Mouse (Mus musculus): ENCODE measurements at regions not wholly inside any gene's neighbourhood (a gene's known extent, or its start where the extent isn't known, plus 50 kb on each side); places are given as distances from the start of the nearest gene placed in this dataset.

GRCm38 (mm10) chr2:9155604-9156003 is 725.4 kb upstream of the 4930412O13Rik start:
- Histone ChIP-seq H3K4me1 (ENCODE audit: control insufficient read depth, insufficient read depth, low read length) (no peaks in the 10 kb centered on the region), H3K9me3 (ENCODE audit: control insufficient read depth, low read length) (no peaks in the 10 kb centered on the region), H3K36me3 (ENCODE audit: control insufficient read depth, insufficient read depth, low read length) (no peaks in the 10 kb centered on the region), H3K4me2 (ENCODE audit: low read depth, low read length) (no peak overlapping the region), H3K9ac (replicated peaks; ENCODE audit: low read depth, low read length) (no peak overlapping the region), H3K27ac (ENCODE audit: low read depth, low read length) (no peak overlapping the region), H3K4me3 (ENCODE audit: low read depth, low read length) (no peak overlapping the region), H3K27me3 (ENCODE audit: control insufficient read depth, insufficient read depth, low read length) (no peaks in the 10 kb centered on the region)
- no peak for ATAC-seq (ENCODE audit: low read depth)
- 96% methylated on average over 5 of the region's 5 CpGs for WGBS

- Histone ChIP-seq H3K4me3 (ENCODE audit: low read depth, low read length) (no peak overlapping the region), H3K27me3 (ENCODE audit: control insufficient read depth, insufficient read depth, low read length) (no peaks in the 10 kb centered on the region), H3K36me3 (ENCODE audit: control insufficient read depth, insufficient read depth, low read length) (no peaks in the 10 kb centered on the region), H3K27ac (ENCODE audit: low read depth, low read length) (no peak overlapping the region), H3K9ac (replicated peaks; ENCODE audit: low read depth, low read length) (no peak overlapping the region), H3K4me2 (ENCODE audit: low read depth, low read length) (no peak overlapping the region), H3K4me1 (ENCODE audit: control insufficient read depth, insufficient read depth, low read length) (no peaks in the 10 kb centered on the region), H3K9me3 (ENCODE audit: control insufficient read depth, low read length) (no peaks in the 10 kb centered on the region)
- ATAC-seq (ENCODE audit: low read depth): no peak
Measured at GRCm38 (mm10) chr2:9160181-9160580, 720.9 kb upstream of the 4930412O13Rik start.

GRCm38 (mm10) chr2:9163819-9164560 is 717.1 kb upstream of the 4930412O13Rik start:
- Histone ChIP-seq H3K4me3 (ENCODE audit: low read depth, low read length) (no peak overlapping the region), H3K4me2 (ENCODE audit: low read depth, low read length) (no peak overlapping the region), H3K27me3 (ENCODE audit: control insufficient read depth, insufficient read depth, low read length) (no peaks in the 10 kb centered on the region), H3K27ac (ENCODE audit: low read depth, low read length) (no peak overlapping the region), H3K9me3 (ENCODE audit: control insufficient read depth, low read length) (no peaks in the 10 kb centered on the region), H3K4me1 (ENCODE audit: control insufficient read depth, insufficient read depth, low read length) (no peaks in the 10 kb centered on the region), H3K36me3 (ENCODE audit: control insufficient read depth, insufficient read depth, low read length) (no peaks in the 10 kb centered on the region), H3K9ac (replicated peaks; ENCODE audit: low read depth, low read length) (no peak overlapping the region)
- no peak for ATAC-seq (ENCODE audit: low read depth)
- 87% methylated on average over 5 of the region's 5 CpGs for WGBS

GRCm38 (mm10) chr2:9182127-9182526 is 698.9 kb upstream of the 4930412O13Rik start:
- no peak overlapping the region for H3K27ac ChIP-seq (ENCODE audit: low read depth, low read length)
- no peak overlapping the region for H3K9ac ChIP-seq (replicated peaks; ENCODE audit: low read depth, low read length)
- no peaks in the 10 kb centered on the region for H3K4me1 ChIP-seq (ENCODE audit: control insufficient read depth, insufficient read depth, low read length)
- H3K9me3 ChIP-seq (ENCODE audit: control insufficient read depth, low read length): no peaks in the 10 kb centered on the region
- no peak overlapping the region for H3K4me3 ChIP-seq (ENCODE audit: low read depth, low read length)
- no peaks in the 10 kb centered on the region for H3K27me3 ChIP-seq (ENCODE audit: control insufficient read depth, insufficient read depth, low read length)
- 82% methylated on average over 5 of the region's 5 CpGs for WGBS
- no peak overlapping the region for H3K4me2 ChIP-seq (ENCODE audit: low read depth, low read length)
- no peaks in the 10 kb centered on the region for H3K36me3 ChIP-seq (ENCODE audit: control insufficient read depth, insufficient read depth, low read length)
- ATAC-seq (ENCODE audit: low read depth): no peak

GRCm38 (mm10) chr2:9184243-9184642 is 696.8 kb upstream of the 4930412O13Rik start:
- Histone ChIP-seq H3K4me3 (ENCODE audit: low read depth, low read length) (no peak overlapping the region), H3K4me1 (ENCODE audit: control insufficient read depth, insufficient read depth, low read length) (no peaks in the 10 kb centered on the region), H3K9me3 (ENCODE audit: control insufficient read depth, low read length) (no peaks in the 10 kb centered on the region), H3K9ac (replicated peaks; ENCODE audit: low read depth, low read length) (no peak overlapping the region), H3K27ac (ENCODE audit: low read depth, low read length) (no peak overlapping the region), H3K4me2 (ENCODE audit: low read depth, low read length) (no peak overlapping the region), H3K36me3 (ENCODE audit: control insufficient read depth, insufficient read depth, low read length) (no peaks in the 10 kb centered on the region), H3K27me3 (ENCODE audit: control insufficient read depth, insufficient read depth, low read length) (no peaks in the 10 kb centered on the region)
- 93% methylated on average over 4 of the region's 4 CpGs for WGBS
- no peak for ATAC-seq (ENCODE audit: low read depth)

GRCm38 (mm10) chr2:9185780-9186483 is 695.1 kb upstream of the 4930412O13Rik start:
- 80% methylated on average over 2 of the region's 2 CpGs for WGBS
- no peak for ATAC-seq (ENCODE audit: low read depth)

GRCm38 (mm10) chr2:9193195-9193594 is 687.9 kb upstream of the 4930412O13Rik start:
- Histone ChIP-seq H3K4me3 (ENCODE audit: low read depth, low read length) (no peak overlapping the region), H3K4me1 (ENCODE audit: control insufficient read depth, insufficient read depth, low read length) (no peaks in the 10 kb centered on the region), H3K36me3 (ENCODE audit: control insufficient read depth, insufficient read depth, low read length) (no peaks in the 10 kb centered on the region), H3K9me3 (ENCODE audit: control insufficient read depth, low read length) (no peaks in the 10 kb centered on the region), H3K4me2 (ENCODE audit: low read depth, low read length) (no peak overlapping the region), H3K9ac (replicated peaks; ENCODE audit: low read depth, low read length) (no peak overlapping the region), H3K27me3 (ENCODE audit: control insufficient read depth, insufficient read depth, low read length) (no peaks in the 10 kb centered on the region), H3K27ac (ENCODE audit: low read depth, low read length) (no peak overlapping the region)
- no peak for ATAC-seq (ENCODE audit: low read depth)
- 86% methylated on average over 6 of the region's 6 CpGs for WGBS

More at GRCm38 (mm10) chr2:9185780-9186483, 695.1 kb upstream of the 4930412O13Rik start:
- Histone ChIP-seq H3K9me3 (ENCODE audit: control insufficient read depth, low read length) (no peaks in the 10 kb centered on the region), H3K36me3 (ENCODE audit: control insufficient read depth, insufficient read depth, low read length) (no peaks in the 10 kb centered on the region), H3K9ac (replicated peaks; ENCODE audit: low read depth, low read length) (no peak overlapping the region), H3K27me3 (ENCODE audit: control insufficient read depth, insufficient read depth, low read length) (no peaks in the 10 kb centered on the region), H3K4me1 (ENCODE audit: control insufficient read depth, insufficient read depth, low read length) (no peaks in the 10 kb centered on the region), H3K4me3 (ENCODE audit: low read depth, low read length) (no peak overlapping the region), H3K27ac (ENCODE audit: low read depth, low read length) (no peak overlapping the region), H3K4me2 (ENCODE audit: low read depth, low read length) (no peak overlapping the region)

GRCm38 (mm10) chr2:9197025-9197424 is 684.0 kb upstream of the 4930412O13Rik start:
- 83% methylated on average over 3 of the region's 3 CpGs for WGBS

GRCm38 (mm10) chr2:9207963-9208362 is 673.1 kb upstream of the 4930412O13Rik start:
- no peaks in the 10 kb centered on the region for H3K4me1 ChIP-seq (ENCODE audit: control insufficient read depth, insufficient read depth, low read length)
- H3K36me3 ChIP-seq (ENCODE audit: control insufficient read depth, insufficient read depth, low read length): no peaks in the 10 kb centered on the region
- ATAC-seq (ENCODE audit: low read depth): no peak
- 87% methylated on average over 4 of the region's 4 CpGs for WGBS
- H3K9ac ChIP-seq (replicated peaks; ENCODE audit: low read depth, low read length): no peak overlapping the region
- no peak overlapping the region for H3K4me2 ChIP-seq (ENCODE audit: low read depth, low read length)
- no peak overlapping the region for H3K27ac ChIP-seq (ENCODE audit: low read depth, low read length)
- H3K9me3 ChIP-seq (ENCODE audit: control insufficient read depth, low read length): no peaks in the 10 kb centered on the region
- H3K4me3 ChIP-seq (ENCODE audit: low read depth, low read length): no peak overlapping the region
- H3K27me3 ChIP-seq (ENCODE audit: control insufficient read depth, insufficient read depth, low read length): no peaks in the 10 kb centered on the region

More at GRCm38 (mm10) chr2:9197025-9197424, 684.0 kb upstream of the 4930412O13Rik start:
- Histone ChIP-seq H3K27me3 (ENCODE audit: control insufficient read depth, insufficient read depth, low read length) (no peaks in the 10 kb centered on the region), H3K4me1 (ENCODE audit: control insufficient read depth, insufficient read depth, low read length) (no peaks in the 10 kb centered on the region), H3K27ac (ENCODE audit: low read depth, low read length) (no peak overlapping the region), H3K36me3 (ENCODE audit: control insufficient read depth, insufficient read depth, low read length) (no peaks in the 10 kb centered on the region), H3K4me2 (ENCODE audit: low read depth, low read length) (no peak overlapping the region), H3K9ac (replicated peaks; ENCODE audit: low read depth, low read length) (no peak overlapping the region), H3K9me3 (ENCODE audit: control insufficient read depth, low read length) (no peaks in the 10 kb centered on the region), H3K4me3 (ENCODE audit: low read depth, low read length) (no peak overlapping the region)
- ATAC-seq (ENCODE audit: low read depth): no peak

Measured in neural tube, embryonic 14.5 days (tissue).